Mouse (Mus musculus): Measurements from ENCODE around the gene Tbc1d9.

DNA sequence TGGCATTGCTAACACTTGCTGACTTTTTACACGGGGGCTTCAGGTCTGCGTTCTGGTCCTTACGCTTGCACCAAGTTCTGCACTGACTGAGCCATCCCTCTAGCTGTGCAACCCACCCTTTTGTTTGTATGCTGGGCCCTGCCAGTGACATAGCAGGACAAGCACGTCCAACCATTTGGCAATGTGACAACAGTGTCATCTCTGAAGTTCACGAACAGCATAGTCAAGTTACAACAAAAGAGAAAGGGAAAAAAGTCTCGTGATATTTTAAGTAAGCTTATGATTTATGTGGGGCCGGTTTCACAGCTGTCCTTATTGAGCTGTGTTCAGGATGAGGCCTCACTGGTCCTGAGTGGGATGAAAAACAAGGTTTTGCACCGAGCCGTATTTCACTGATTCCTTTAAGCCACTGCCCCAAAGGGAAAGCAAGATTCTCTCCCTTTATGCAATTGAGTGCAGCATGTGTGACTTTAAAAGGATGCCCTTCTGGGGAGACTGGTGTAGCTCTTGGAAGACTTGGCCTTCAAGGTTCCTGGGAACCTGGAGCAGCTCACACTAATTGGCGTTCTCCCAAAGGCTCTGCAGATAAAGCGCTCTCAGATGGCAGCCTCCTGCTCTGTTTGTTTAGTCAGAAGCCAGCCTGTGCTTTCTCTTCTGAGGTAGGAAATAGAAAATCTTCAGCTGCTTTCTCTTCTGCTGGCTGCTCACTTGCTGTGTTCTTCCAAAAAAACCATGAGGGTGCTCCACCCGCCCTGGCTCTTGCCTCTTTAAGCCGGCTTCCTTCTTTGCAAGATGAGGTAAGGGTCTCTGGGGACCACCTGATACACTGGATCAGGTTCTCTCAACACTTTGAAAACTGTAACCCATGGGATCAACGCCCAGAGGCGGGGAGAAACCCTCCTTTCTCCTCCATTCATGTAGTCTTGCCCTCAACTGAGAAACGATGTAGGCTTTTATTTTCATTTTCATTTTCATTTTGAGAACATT is 35.3 kb downstream of the Tbc1d9 start:
- TF ChIP-seq CTCF (IDR thresholded peaks at IDR 0.05; ENCODE audit: insufficient read depth, low read length) (no peak), POLR2A (IDR thresholded peaks at IDR 0.05; ENCODE audit: borderline replicate concordance, extremely low read depth, low read depth, low read length) (no peak)
